In the genomic region with DNA sequence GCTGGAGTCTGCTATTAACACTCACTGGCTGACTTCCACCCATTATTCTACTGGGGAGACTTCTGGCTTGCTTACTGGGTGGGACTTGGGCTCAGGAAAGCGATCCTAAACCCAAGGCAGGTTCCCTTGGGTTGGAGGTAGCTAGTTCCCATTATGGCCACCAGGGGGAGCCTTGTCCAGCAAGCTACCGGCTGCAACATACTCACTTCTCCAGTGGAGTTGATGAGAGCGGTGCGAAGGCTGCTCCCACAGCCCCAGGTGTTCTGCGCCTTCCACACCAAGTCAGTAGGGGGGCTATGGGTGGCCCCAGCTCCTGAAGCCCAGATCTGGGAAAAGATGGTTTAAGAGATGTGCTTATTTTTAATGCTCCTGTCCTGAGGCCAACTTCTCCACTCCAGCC, we compare ENCODE assay signal across 9 mouse cellular contexts. TPM values are rescaled to one million over a fixed set of nuclear protein-coding genes. Genes with fewer than 3 reads are reported as not detected.
DNase-seq lines count a peak whose midpoint lies in the region; ATAC-seq and TF ChIP-seq lines count a peak whose summit lies in the region.
"Had no signal": no experiment of that assay in that cellular context is flagged by ENCODE, and none has a peak within 500 bp of the region (broad histone marks: within the 10 kb centered on the region; RNA-seq: fewer than 3 reads in every experiment).

No protein-coding gene starts in this region.

- no peak overlapping the region for H3K27ac ChIP-seq in heart, embryonic 16.5 days (ENCODE audit: low read length)
- H3K27ac ChIP-seq in layer of hippocampus, adult 2 months: no peak overlapping the region
- H3K27ac ChIP-seq: heart, embryonic 13.5 days had no signal

- H3K4me3 ChIP-seq in heart, embryonic 16.5 days (ENCODE audit: low read length): no peak overlapping the region
- H3K4me3 ChIP-seq in layer of hippocampus, adult 2 months: no peak overlapping the region
- H3K4me3 ChIP-seq: heart, embryonic 13.5 days had no signal

- no peaks in the 10 kb centered on the region for H3K9me3 ChIP-seq in heart, embryonic 16.5 days (replicated peaks; ENCODE audit: control insufficient read depth, low read length)
- H3K9me3 ChIP-seq: heart, embryonic 13.5 days had no signal

- H3K9ac ChIP-seq in heart, embryonic 16.5 days (ENCODE audit: low read length): no peak overlapping the region
- H3K9ac ChIP-seq: heart, embryonic 13.5 days had no signal

- peaks cover 37% of the 10 kb centered on the region for H3K36me3 ChIP-seq in heart, embryonic 16.5 days (ENCODE audit: control insufficient read depth, insufficient read depth)

- peaks cover 4% of the 10 kb centered on the region for H3K4me1 ChIP-seq in heart, embryonic 16.5 days (ENCODE audit: control insufficient read depth, insufficient read depth, low read length)

- H3K4me2 ChIP-seq in heart, embryonic 16.5 days (ENCODE audit: low read depth, low read length): no peak overlapping the region
- H3K4me2 ChIP-seq: heart, embryonic 13.5 days had no signal

- peak; percentile 97 for TF ChIP-seq CTCF in layer of hippocampus, adult 2 months (conservative IDR thresholded peaks at IDR 0.05)

- DNase-seq in adrenal gland, adult 18-20 months (ENCODE audit: low spot score in 2 of 2): peak; percentile 72 to 78
- DNase-seq in embryo, embryonic 9.5 days (ENCODE audit: extremely low spot score): peak; percentile 82
- peak; percentile 66 to 78 for DNase-seq in layer of hippocampus, adult 2 months (ENCODE audit: low spot score in 2 of 2)
- peak; percentile 83 for DNase-seq in lung, postnatal 10 days
- peak; percentile 49 for DNase-seq in retina, adult 2 months (ENCODE audit: low read depth, low spot score)
- DNase-seq in thymus, postnatal 36 days: peak; percentile 72 to 75

- WGBS in heart, embryonic 16.5 days: 15% methylated on average over 5 of the region's 5 CpGs

- ATAC-seq in CD4-positive, CD25-positive, alpha-beta regulatory T cell, adult 4 months: peak; percentile 70
- ATAC-seq in heart, embryonic 16.5 days (replicated peaks; ENCODE audit: extremely low read depth, insufficient read depth, low FRiP score): 0 out of 2 replicates have a peak, but pooled peaks have one; percentile 16

- peaks cover 4% of the 10 kb centered on the region; the same call in 1 of the 2 replicates for H3K27me3 ChIP-seq in heart, embryonic 16.5 days (ENCODE audit: control insufficient read depth, insufficient read depth, low read length)

RNA-seq across cellular contexts. Expression of gene Sema4a, which starts 22.6 kb away (rescaled TPM):
- polyA plus RNA-seq in CD4-positive, CD25-positive, alpha-beta regulatory T cell, adult 4 months (2017; shearing (Covaris generic)): 10 to 100 TPM; 17.6 to 32.8 TPM
- 10 to 100 TPM; 12.6 to 23.6 TPM for total RNA-seq in adrenal gland, adult 18-20 months (2021)
- polyA plus RNA-seq in heart, embryonic 16.5 days (2015; fragmentation: Nextera tagmentation; extraction: Ambion mirVana): 3.0 and 3.7 TPM in 2 replicates
- total RNA-seq in layer of hippocampus, adult 2 months (2021): 10 to 100 TPM; 37.0 to 42.9 TPM

RNA-seq across cellular contexts. Expression of gene Lmna, which starts 26.1 kb away (rescaled TPM):
- 1 to 10 TPM; 5.0 to 5.1 TPM for polyA plus RNA-seq in CD4-positive, CD25-positive, alpha-beta regulatory T cell, adult 4 months (2017; shearing (Covaris generic))
- 100 to 1,000 TPM; 106 to 137 TPM for total RNA-seq in adrenal gland, adult 18-20 months (2021)
- 127 and 129 TPM in 2 replicates for polyA plus RNA-seq in heart, embryonic 16.5 days (2015; fragmentation: Nextera tagmentation; extraction: Ambion mirVana)
- total RNA-seq in layer of hippocampus, adult 2 months (2021): 10 to 100 TPM; 34.6 to 36.1 TPM

RNA-seq across cellular contexts. Expression of gene Mex3a, which starts 48.6 kb away (rescaled TPM):
- polyA plus RNA-seq in CD4-positive, CD25-positive, alpha-beta regulatory T cell, adult 4 months (2017; shearing (Covaris generic)): 1 to 10 TPM in 1 of 2 experiments, under 1 TPM in 1; 0.60 to 1.5 TPM
- 1 to 10 TPM; 2.6 to 3.3 TPM for total RNA-seq in adrenal gland, adult 18-20 months (2021)
- polyA plus RNA-seq in heart, embryonic 16.5 days (2015; fragmentation: Nextera tagmentation; extraction: Ambion mirVana): 5.3 and 5.7 TPM in 2 replicates
- total RNA-seq in layer of hippocampus, adult 2 months (2021): 1 to 10 TPM; 2.8 to 3.7 TPM

RNA-seq across cellular contexts. Expression of gene Slc25a44, which starts 58.7 kb away (rescaled TPM):
- polyA plus RNA-seq in CD4-positive, CD25-positive, alpha-beta regulatory T cell, adult 4 months (2017; shearing (Covaris generic)): 10 to 100 TPM; 17.5 to 18.5 TPM
- 10 to 100 TPM; 56.0 to 66.6 TPM for total RNA-seq in adrenal gland, adult 18-20 months (2021)
- 13.3 and 13.7 TPM in 2 replicates for polyA plus RNA-seq in heart, embryonic 16.5 days (2015; fragmentation: Nextera tagmentation; extraction: Ambion mirVana)
- total RNA-seq in layer of hippocampus, adult 2 months (2021): 10 to 100 TPM; 69.5 to 71.8 TPM
